Mouse (Mus musculus): ENCODE measurements around the gene Gm29776.

Gm29776 gene

GRCm38 (mm10) chr14:54650621-54651454 lies 47.8 kb downstream of the Gm29776 start:
- peak; percentile 96 for DNase-seq (ENCODE audit: low read depth, low spot score)

- DNase-seq (ENCODE audit: low read depth, low spot score) = no peak
These were observed 50.7 kb downstream of the Gm29776 start for GRCm38 (mm10) chr14:54647900-54648299.

GRCm38 (mm10) chr14:54646898-54647636 lies 51.6 kb downstream of the Gm29776 start:
- DNase-seq (ENCODE audit: low read depth, low spot score) = no peak

- no peak for DNase-seq (ENCODE audit: low read depth, low spot score)
These were observed 52.2 kb downstream of the Gm29776 start for GRCm38 (mm10) chr14:54646455-54646854.

GRCm38 (mm10) chr14:54644294-54644693 lies 54.3 kb downstream of the Gm29776 start:
- peak; percentile 39 for DNase-seq (ENCODE audit: low read depth, low spot score)

- no peak for DNase-seq (ENCODE audit: low read depth, low spot score)
These were observed 55.6 kb downstream of the Gm29776 start for GRCm38 (mm10) chr14:54643011-54643410.
